Mouse (Mus musculus) erythroblast, embryonic 14.5 days (primary cell): Measurements from ENCODE around the gene Hmga2. TPM values are rescaled to one million over a fixed set of nuclear protein-coding genes. Genes with fewer than 3 reads are reported as not detected.

Experiments used
- H3K27me3 ChIP-seq: 2 replicates; pipeline ENCODE4 v1.6.1; 2012; ENCODE audit warnings: inconsistent platforms; ENCODE audit not compliant: control insufficient read depth
- H3K36me3 ChIP-seq: 2 replicates; pipeline ENCODE4 v1.6.1; 2012; ENCODE audit warnings: mild to moderate bottlenecking, inconsistent platforms; ENCODE audit not compliant: control insufficient read depth
- H3K4me1 ChIP-seq: 2 replicates; pipeline ENCODE4 v1.6.1; 2012; ENCODE audit warnings: inconsistent platforms; ENCODE audit not compliant: control insufficient read depth
- H3K4me3 ChIP-seq: replicated peaks from 2 replicates; pipeline ENCODE3; 2012; ENCODE audit warnings: moderate library complexity, mild to moderate bottlenecking, inconsistent platforms
- H3K9me3 ChIP-seq: 2 replicates; pipeline ENCODE4 v1.6.1; 2012; ENCODE audit warnings: low read length, inconsistent platforms, mixed read lengths; ENCODE audit not compliant: control insufficient read depth
- GATA1 ChIP-seq: IDR thresholded peaks from 2 replicates; pipeline ENCODE4 v1.6.1; 2012; ENCODE audit warnings: low read length, inconsistent platforms, mixed read lengths
- TAL1 ChIP-seq: IDR thresholded peaks from 3 replicates; pipeline ENCODE4 v1.6.1; 2012; ENCODE audit warnings: low read length, inconsistent platforms, mixed read lengths
- polyA plus RNA-seq: library from polyadenylated mRNA; stranded (reverse); fragments of >175 nt; gene quantifications from 2 replicates; pipeline ENCODE4 v1.2.3, GENCODE M21; 2012

The Hmga2 gene
- polyA plus RNA-seq, 1 experiment = 0.05 TPM

DNA sequence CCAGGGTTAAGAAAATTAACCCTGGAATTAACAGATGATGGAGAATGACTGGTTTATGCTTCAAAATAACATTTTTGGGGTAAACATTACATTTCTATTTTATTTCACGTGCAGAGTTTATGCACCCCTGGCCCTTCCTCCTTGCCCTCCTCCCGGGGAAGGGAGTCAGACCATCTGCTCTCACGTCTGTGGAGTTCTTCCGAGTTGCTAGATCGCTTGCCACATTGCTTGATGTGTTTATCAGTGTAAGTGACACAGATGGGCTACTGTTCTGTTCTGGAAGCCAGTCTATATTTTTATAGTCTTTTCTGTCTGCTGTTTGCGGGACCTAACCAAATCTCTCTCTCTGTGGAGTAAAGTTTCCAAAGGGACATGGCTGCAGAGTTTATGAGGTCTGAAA lies 80.7 kb downstream of the Hmga2 start:
- TF ChIP-seq GATA1 = no peak
- TF ChIP-seq TAL1 = no peak

DNA sequence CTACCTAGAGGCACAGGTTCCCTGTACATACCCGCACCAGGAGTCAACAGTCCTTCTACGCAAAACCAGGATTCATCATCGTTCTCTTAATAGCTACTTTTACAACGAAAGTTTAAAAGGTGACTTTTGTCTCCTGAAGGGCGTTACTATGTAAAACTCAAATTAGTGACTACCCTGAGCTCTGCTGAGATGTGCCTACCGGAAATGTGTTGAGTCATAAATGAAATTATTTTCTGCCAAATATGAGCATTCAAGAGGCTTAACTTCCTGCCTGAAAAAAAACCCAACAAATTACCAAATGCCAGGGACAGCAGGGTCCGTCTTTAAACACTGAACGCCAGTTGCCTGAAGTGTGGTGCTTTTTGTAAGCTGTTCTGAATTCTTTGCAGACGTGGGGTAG lies 81.5 kb downstream of the Hmga2 start:
- no peaks in the 10 kb centered on the region for H3K36me3 ChIP-seq
- TF ChIP-seq TAL1 (no peak), GATA1 (no peak)
- no peak overlapping the region for H3K4me3 ChIP-seq
- H3K27me3 ChIP-seq = no peaks in the 10 kb centered on the region
- H3K4me1 ChIP-seq = no peaks in the 10 kb centered on the region
- no peaks in the 10 kb centered on the region for H3K9me3 ChIP-seq

More for the DNA sequence above, 80.7 kb downstream of the Hmga2 start:
- H3K4me1 ChIP-seq = no peaks in the 10 kb centered on the region
- no peaks in the 10 kb centered on the region for H3K36me3 ChIP-seq
- H3K4me3 ChIP-seq = no peak overlapping the region
- no peaks in the 10 kb centered on the region for H3K9me3 ChIP-seq
- no peaks in the 10 kb centered on the region for H3K27me3 ChIP-seq

DNA sequence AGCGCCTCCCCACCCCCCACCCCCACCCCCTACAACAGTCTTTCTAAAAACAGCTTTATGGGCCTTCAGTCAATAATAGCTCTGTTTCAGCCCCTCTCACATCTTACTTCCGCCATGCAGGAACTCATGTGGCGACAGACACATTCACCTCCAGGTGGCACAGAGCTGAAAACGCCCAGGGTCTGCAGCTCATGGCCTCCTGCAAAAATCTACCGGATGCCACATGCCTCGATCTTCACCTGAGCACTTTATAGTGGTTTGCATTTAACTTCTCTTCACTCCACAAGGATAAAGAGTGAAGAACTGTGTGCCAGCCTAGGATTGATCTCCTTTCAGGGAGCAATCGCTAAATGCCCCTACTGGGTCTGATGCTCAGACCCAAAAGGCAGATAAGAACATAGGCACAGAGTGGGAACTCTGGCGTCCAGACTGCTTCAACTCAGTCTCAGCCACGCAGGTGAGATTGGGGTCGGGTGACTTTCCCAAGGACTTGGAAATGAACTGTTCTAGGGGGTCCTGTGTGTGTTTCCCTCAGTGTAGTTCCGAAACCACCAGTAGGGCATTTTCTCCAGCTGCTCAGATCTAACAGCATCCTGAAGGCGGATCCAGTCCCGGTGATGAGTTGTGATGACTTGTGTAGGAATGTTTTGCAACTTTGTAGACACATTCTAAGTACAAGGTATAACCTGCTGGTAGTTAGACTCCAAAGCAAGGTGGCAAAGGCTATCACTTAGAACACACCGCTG lies 84.1 kb downstream of the Hmga2 start:
- Histone ChIP-seq H3K9me3 (no peaks in the 10 kb centered on the region), H3K36me3 (no peaks in the 10 kb centered on the region), H3K27me3 (no peaks in the 10 kb centered on the region), H3K4me1 (no peaks in the 10 kb centered on the region), H3K4me3 (no peak overlapping the region)
- no peak for TF ChIP-seq TAL1
- TF ChIP-seq GATA1 = no peak

DNA sequence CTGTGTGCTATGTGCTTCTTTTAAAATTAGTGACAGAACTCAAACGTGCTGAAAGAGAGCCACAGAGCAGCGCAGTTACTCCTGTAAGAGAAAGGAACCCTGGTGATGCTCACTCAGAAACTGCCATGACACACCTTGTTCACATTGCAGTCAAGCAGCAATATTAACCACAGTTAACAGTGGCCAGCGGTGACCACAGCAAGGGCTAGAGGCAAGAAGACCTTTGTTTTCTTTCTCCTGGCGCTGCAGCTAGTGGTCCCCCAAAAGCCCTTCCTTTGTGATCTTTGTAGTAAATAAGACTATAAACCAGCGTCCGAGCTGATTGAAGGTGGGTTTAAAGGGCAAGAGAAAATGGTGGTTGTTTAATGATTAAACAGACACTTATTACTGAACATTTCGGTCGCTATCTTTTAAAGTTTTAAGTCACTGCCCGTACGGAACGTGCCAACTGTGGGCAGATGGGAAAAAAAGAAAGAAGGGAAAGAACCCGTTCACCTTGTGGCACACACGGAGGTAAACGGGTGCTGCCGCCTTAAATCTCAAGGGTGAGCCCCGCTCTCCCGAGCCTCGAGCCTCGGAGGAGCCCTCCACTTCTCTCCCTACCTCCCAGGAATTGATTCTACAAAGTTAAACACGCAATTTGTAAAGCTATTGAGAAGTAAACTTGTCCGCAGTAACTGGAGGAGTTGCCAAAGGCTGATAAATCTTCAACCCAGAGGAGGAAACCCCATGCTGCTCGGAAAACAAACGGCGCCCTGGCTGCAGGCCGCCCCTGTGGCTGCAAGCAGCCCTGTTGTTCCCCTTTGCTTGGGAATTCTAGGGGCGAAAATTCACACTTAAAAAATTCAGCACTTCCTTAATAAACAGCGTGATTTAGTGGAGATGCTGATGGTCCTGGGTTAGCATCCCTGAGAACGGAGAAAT lies 85.1 kb downstream of the Hmga2 start:
- no peak for TF ChIP-seq GATA1
- no peaks in the 10 kb centered on the region for H3K4me1 ChIP-seq
- H3K27me3 ChIP-seq = no peaks in the 10 kb centered on the region
- H3K9me3 ChIP-seq = no peaks in the 10 kb centered on the region
- H3K4me3 ChIP-seq = no peak overlapping the region
- H3K36me3 ChIP-seq = no peaks in the 10 kb centered on the region

DNA sequence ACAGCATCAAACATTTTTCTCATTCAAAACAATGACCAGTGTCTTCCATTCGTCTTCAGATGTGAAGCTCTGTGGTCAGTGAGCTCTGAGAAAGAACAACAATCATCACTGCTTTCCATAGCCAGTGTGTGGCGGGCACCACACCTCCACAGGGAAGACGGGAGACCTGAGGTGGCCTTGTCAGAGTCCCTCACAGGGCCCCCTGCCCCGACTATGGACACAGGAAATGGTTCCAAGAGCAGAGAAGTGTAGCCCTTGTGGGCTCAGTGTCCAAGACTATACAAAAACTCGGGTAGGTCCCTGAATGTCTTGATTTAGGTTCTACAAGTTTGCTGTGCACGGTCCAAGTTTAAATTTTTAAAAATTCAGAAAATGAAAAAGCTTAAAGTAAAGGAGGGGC lies 86.6 kb downstream of the Hmga2 start:
- no peaks in the 10 kb centered on the region for H3K27me3 ChIP-seq
- H3K36me3 ChIP-seq = no peaks in the 10 kb centered on the region
- TF ChIP-seq TAL1 = no peak
- no peak for TF ChIP-seq GATA1

DNA sequence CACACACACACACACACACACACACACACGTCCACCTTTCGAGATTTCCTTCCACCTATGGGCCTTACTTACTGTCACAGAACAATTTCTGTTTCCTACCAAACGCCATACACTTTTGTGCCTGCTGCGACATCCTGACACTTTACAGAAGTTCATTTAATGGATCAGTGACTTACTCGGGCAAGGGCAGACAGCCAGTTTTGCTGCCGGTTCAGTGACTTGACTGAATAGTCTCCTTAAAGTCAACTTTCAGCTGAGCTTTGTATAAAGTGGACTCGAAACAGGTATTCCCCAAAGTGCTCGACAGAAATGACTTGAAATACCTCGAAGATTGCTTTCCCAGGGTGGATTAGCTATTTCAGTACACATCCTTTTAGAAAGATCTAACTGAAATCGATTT lies 87.3 kb downstream of the Hmga2 start:
- TF ChIP-seq GATA1 = no peak
- no peak for TF ChIP-seq TAL1
- H3K9me3 ChIP-seq = no peaks in the 10 kb centered on the region
- H3K27me3 ChIP-seq = no peaks in the 10 kb centered on the region
- H3K36me3 ChIP-seq = no peaks in the 10 kb centered on the region
- no peaks in the 10 kb centered on the region for H3K4me1 ChIP-seq
- H3K4me3 ChIP-seq = no peak overlapping the region

More for the DNA sequence above, 86.6 kb downstream of the Hmga2 start:
- no peak overlapping the region for H3K4me3 ChIP-seq
- no peaks in the 10 kb centered on the region for H3K9me3 ChIP-seq
- no peaks in the 10 kb centered on the region for H3K4me1 ChIP-seq

DNA sequence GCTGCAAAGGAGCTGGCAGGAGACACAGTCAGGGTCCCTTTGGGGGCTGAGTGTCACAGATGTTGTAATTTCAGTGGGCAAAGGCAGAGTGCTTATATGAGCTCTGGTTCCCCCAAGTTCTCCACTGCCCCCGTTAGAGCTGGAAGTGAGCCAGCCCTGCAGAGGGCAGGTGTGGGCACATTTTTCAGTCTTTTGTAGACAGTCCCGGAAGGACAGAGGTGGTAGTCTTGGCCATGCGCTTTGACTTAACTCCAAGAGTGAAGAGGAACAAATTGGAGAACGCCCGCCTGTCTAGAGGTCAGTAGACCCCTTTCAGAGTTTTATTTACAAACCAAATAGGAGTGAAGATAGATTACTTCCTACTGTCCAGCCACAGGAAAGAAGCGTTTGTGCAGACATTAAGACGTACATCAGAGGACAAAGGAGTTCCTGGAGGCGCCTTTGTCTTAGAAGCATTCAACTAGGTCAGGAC lies 87.8 kb downstream of the Hmga2 start:
- TF ChIP-seq GATA1 = no peak
- no peaks in the 10 kb centered on the region for H3K4me1 ChIP-seq

DNA sequence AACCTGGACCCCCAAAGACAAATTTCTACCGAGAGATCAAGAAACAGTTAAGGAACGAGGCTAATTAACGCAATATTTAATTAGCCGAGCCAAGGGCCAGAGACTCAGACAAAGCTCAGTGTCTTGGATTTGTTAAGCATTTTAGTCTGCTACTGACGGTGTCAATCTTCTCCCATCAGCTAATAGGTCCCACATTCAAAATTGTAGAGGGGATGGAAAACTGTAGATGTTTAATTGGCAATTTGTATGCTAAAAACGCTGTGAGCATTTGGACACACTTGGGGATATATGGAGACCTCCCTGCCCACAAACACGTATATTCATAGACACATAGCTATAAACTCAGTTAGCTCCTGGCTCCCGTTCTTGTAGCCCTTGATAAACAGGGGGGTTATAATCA lies 89.2 kb downstream of the Hmga2 start:
- no peaks in the 10 kb centered on the region for H3K4me1 ChIP-seq
- no peaks in the 10 kb centered on the region for H3K27me3 ChIP-seq
- no peak for TF ChIP-seq TAL1
- no peak for TF ChIP-seq GATA1
- no peaks in the 10 kb centered on the region for H3K9me3 ChIP-seq
- no peak overlapping the region for H3K4me3 ChIP-seq
- H3K36me3 ChIP-seq = no peaks in the 10 kb centered on the region

More for the DNA sequence above, 87.8 kb downstream of the Hmga2 start:
- no peaks in the 10 kb centered on the region for H3K36me3 ChIP-seq
- no peaks in the 10 kb centered on the region for H3K9me3 ChIP-seq
- H3K27me3 ChIP-seq = no peaks in the 10 kb centered on the region
- H3K4me3 ChIP-seq = no peak overlapping the region

DNA sequence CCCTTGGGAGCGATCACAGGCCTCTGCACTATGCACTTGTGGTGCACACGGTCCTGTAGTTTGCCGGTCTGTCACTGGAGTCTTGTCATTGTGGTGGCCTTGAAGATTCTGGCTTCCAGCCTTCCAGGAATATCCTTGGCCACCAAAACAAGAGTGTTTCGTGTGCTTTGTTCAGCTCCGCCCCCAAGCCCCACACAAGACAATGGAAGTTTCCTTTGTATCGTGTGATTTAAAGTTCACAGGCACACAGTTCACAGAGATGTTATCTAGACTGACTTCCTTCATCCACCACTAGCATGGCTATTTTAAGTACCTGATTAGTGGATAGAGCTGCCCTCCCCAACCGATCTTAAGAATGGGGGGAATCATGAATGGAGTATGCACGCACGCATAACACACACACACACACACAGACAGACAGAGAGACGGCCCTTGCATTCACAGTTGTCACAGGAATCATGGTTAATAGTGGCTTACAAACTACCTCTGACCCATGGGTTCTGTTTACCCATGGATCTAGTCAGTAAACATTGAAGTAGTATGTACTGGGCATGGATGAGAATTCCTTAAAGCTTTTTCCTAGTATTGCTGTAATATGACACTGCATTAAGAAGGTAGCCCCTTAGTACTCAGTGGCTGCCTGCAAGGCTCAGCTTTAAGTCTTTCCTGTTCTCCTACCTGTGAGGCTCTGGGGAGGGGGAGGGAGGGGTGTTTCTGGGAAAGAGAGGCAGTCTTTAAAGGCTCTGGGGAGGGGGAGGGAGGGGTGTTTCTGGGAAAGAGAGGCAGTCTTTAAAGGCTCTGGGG lies 91.3 kb downstream of the Hmga2 start:
- H3K4me1 ChIP-seq = no peaks in the 10 kb centered on the region
- no peaks in the 10 kb centered on the region for H3K27me3 ChIP-seq
- no peaks in the 10 kb centered on the region for H3K36me3 ChIP-seq
- H3K4me3 ChIP-seq = no peak overlapping the region
- TF ChIP-seq GATA1 (no peak), TAL1 (no peak)
- no peaks in the 10 kb centered on the region for H3K9me3 ChIP-seq
